Mouse (Mus musculus) liver, embryonic 14.5 days (tissue): ENCODE measurements around the gene Dsn1.

Experiments used
- CTCF ChIP-seq: IDR thresholded peaks from 2 replicates; pipeline ENCODE4 v1.5.1; 2016; ENCODE audit warnings: antibody characterized with exemption, low read depth, control low read depth
- EP300 ChIP-seq: IDR thresholded peaks from 2 replicates; pipeline ENCODE4 v1.6.1; 2016; ENCODE audit warnings: antibody characterized with exemption, low read depth

DNA sequence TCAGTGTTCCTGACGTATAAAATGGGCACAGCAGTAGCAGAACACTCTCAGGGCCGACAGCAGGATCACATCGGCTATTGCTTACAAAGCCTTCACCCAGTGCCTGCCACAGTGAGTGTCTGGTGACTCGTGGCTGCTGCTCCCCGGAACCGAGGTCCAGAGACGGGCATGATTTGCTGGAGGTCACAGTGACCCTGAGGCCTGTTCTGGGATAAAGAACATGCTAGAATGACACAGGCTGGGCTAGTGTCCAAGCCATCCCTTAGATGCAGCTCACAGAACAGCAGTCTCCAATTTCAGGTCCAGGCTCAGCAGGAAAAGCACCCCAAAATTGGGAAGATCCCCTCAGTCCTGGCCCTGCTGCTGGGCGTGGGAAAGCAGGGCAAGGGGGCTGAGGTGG is 47.3 kb upstream of the Dsn1 start:
- TF ChIP-seq CTCF (no peak), EP300 (no peak)
